Mouse (Mus musculus) neural tube, embryonic 11.5 days (tissue): ENCODE measurements around the gene Gm14325. TPM values are rescaled to one million over a fixed set of nuclear protein-coding genes. Genes with fewer than 3 reads are reported as not detected.
"Not testable (repeated sequence)": the region's sequence is repeated elsewhere in the genome, so short reads cannot be mapped to it uniquely, and the experiment has no call there.

Experiments
- ATAC-seq: fragments of 200-750 bp; cut with Nextera tagmentation; 2 replicates; pipeline ENCODE4 v1.8.0; 2017; ENCODE audit warnings: moderate number of reproducible peaks, mild to moderate bottlenecking, moderate TSS enrichment, moderate library complexity; ENCODE audit not compliant: insufficient read depth, low FRiP score, low TSS enrichment
- DNase-seq: peaks from one replicate; pipeline ENCODE4 v3.0.0-alpha.2; 2015; ENCODE audit warnings: low spot score
- H3K27ac ChIP-seq: fragments of 300-500 bp; sonication (generic); 2 replicates; pipeline ENCODE4 v1.5.1; 2014; ENCODE audit warnings: low read depth, mild to moderate bottlenecking, low read length
- H3K27me3 ChIP-seq: fragments of 300-500 bp; sonication (generic); 2 replicates; pipeline ENCODE4 v1.6.1; 2014; ENCODE audit warnings: mild to moderate bottlenecking, low read length, mixed read lengths; ENCODE audit not compliant: control insufficient read depth, insufficient read depth
- H3K36me3 ChIP-seq: fragments of 300-500 bp; sonication (generic); 2 replicates; pipeline ENCODE4 v1.6.1; 2014; ENCODE audit warnings: mild to moderate bottlenecking, low read length, moderate library complexity, mixed read lengths; ENCODE audit not compliant: control insufficient read depth, insufficient read depth
- H3K4me1 ChIP-seq: fragments of 300-500 bp; sonication (generic); 2 replicates; pipeline ENCODE4 v1.6.1; 2014; ENCODE audit warnings: low read length, mixed read lengths; ENCODE audit not compliant: control insufficient read depth, insufficient read depth
- H3K4me2 ChIP-seq: fragments of 300-500 bp; sonication (generic); 2 replicates; pipeline ENCODE4 v1.6.1; 2014; ENCODE audit warnings: low read depth, mild to moderate bottlenecking, moderate library complexity
- H3K4me3 ChIP-seq: fragments of 300-500 bp; sonication (generic); 2 replicates; pipeline ENCODE4 v1.5.1; 2014; ENCODE audit warnings: low read depth, low read length
- H3K9ac ChIP-seq: fragments of 300-500 bp; sonication (generic); 2 replicates; pipeline ENCODE4 v1.6.1; 2014; ENCODE audit warnings: mild to moderate bottlenecking, low read length
- H3K9me3 ChIP-seq: fragments of 300-500 bp; sonication (generic); 2 replicates; pipeline ENCODE4 v1.6.1; 2016; ENCODE audit warnings: low read length; ENCODE audit not compliant: control insufficient read depth
- WGBS: fragments of 180-500 bp; shearing (Covaris S2); extraction: QIAGEN DNeasy Blood & Tissue Kit; methylation state at CpG from one replicate; pipeline ENCODE4 v1.1.7; 2014; 5-methylcytosine and 5-hydroxymethylcytosine counted together
- polyA plus RNA-seq: library from polyadenylated mRNA; unstranded; fragments of >200 nt; fragmentation: Nextera tagmentation; extraction: Ambion mirVana; gene quantifications from 2 replicates; pipeline ENCODE4 v1.2.1, GENCODE M21; 2014

The Gm14325 gene
- polyA plus RNA-seq, 1 experiment from 2014 or later, result 32.1 TPM

DNA sequence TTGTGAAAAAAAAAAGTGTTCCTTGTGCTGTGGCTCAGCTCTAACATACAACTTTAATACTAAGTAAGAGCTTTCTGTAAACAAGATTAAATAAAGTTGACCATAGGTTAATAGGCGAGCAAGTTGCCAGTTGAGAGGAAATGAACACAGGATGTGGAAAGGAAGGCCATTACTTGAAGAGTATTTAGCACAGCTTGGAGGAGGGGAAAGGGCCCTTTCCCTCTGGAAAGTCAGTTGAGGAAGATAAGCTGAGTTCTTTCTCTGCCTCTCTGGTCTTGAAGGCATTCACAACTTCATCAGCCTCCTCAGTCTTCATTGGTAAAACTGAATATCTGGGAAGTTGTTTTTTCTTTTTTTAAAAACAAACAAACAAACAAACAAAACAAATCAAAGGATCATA, 52.8 kb downstream of the Gm14325 start:
- not testable (repeated sequence) for H3K27me3 ChIP-seq, H3K4me2 ChIP-seq, ATAC-seq, H3K36me3 ChIP-seq, H3K27ac ChIP-seq, H3K9me3 ChIP-seq, H3K4me3 ChIP-seq, H3K9ac ChIP-seq, DNase-seq, H3K4me1 ChIP-seq
- WGBS, result 75% methylated on average over 1 of the region's 1 CpGs

Other genes starting within 250 kb of the Gm14325 start
- 5.7 and 6.7 TPM in 2 replicates for gene Gm14322, start 81.0 kb downstream of the Gm14325 start, polyA plus RNA-seq
- gene Gm14327, start 56.8 kb upstream of the Gm14325 start, polyA plus RNA-seq, result 1.8 and 2.6 TPM in 2 replicates
- gene Zfp972, start 85.3 kb upstream of the Gm14325 start, polyA plus RNA-seq, result not detected in 2 replicates
- 15.4 and 20.3 TPM in 2 replicates for gene Gm14326, start 117.0 kb upstream of the Gm14325 start, polyA plus RNA-seq
- 13.6 and 14.0 TPM in 2 replicates for gene Zfp971, start 182.9 kb upstream of the Gm14325 start, polyA plus RNA-seq
- gene Zfp931, start 238.1 kb upstream of the Gm14325 start, polyA plus RNA-seq, result 11.6 and 11.7 TPM in 2 replicates